Mouse (Mus musculus): Measurements from ENCODE around the gene Tnfrsf13b. TPM values are rescaled to one million over a fixed set of nuclear protein-coding genes. Genes with fewer than 3 reads are reported as not detected.

Tnfrsf13b gene
- total RNA-seq (2021), result 1 to 10 TPM; 1.2 to 1.4 TPM
- long read RNA-seq, experiment 1, partial matches to known transcripts, result 0 of 3 reads
- long read RNA-seq, experiment 1, other reads (novel, unspliced or antisense), result 0 of 3 reads
- long read RNA-seq, experiment 2, partial matches to known transcripts, result 0 of 3 reads
- long read RNA-seq, experiment 2, other reads (novel, unspliced or antisense), result 0 of 3 reads

DNA sequence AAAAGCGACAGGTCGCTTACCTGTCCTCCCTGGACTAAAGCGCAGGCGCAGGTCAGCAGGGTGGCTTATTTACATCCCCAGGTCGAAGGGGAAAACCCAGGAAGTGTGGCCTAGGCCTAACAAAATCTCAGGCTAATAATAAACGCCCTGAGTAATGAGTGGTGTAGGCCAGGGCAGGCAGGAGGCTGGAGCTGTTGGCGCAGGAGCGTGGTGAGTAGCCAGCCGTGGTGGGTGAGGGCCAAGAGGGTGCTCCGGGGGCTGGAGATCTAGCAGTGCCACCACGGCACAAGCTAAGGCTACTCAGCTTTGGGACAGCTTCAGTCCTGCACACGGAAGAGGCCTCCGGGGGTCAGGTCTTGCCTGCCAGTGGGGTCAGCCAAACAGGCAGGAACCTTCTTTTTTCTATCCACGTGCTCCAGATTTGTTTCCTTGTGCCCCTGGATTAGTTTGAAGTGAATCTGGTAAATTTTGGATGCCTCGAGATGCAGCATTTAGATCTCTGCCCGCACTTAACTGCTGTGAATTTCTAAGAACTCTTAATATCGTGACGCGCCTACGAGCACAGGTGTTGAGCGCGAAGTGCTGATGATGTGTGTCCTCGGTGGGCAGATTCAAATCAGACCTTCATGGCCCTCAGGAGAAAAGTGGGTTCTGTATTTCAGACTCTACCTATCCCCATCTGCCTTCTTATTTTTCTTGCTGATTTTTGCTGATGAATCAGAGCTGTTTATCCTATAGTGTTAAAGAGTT is at the start of gene Tnfrsf13b:
Gene Tnfrsf13b, plus strand, starts transcription at position 150 of the 750 bp plus-strand sequence.
- no peak for DNase-seq (ENCODE audit: extremely low spot score in 1 of 2, low spot score in 2 of 2)
- intact Hi-C loops (cut with DNase I), result no loop called here
- no peak for TF ChIP-seq CTCF (IDR thresholded peaks at IDR 0.05)
- Histone ChIP-seq H3K4me3 (no peak within 1 kb of the TSS), H3K27ac (no peak within 1 kb of the TSS)

DNA sequence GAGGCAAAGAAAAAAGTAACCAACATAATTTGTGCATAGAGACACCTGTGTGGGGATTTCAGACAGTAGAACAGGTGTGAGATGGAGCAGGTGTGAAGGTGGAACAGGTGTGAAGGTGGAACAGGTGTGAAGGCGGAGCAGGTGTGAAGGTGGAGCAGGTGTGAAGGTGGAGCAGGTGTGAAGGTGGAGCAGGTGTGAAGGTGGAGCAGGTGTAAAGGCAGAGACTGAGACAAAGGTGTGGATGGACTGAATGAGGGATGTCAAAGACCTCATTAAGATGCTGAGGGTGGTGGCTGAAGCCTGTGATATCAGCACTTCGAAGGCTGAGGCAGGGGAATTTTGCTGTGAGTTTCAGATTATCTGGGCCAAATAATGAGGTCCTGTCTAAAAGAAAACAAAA is 44.9 kb upstream of the Tnfrsf13b start:
- Histone ChIP-seq H3K27ac (no peak overlapping the region), H3K4me3 (no peak overlapping the region)
- no peak for TF ChIP-seq CTCF (IDR thresholded peaks at IDR 0.05)
- DNase-seq (ENCODE audit: extremely low spot score in 1 of 2, low spot score in 2 of 2), result no peak
- intact Hi-C loops (cut with DNase I), result no loop called here

DNA sequence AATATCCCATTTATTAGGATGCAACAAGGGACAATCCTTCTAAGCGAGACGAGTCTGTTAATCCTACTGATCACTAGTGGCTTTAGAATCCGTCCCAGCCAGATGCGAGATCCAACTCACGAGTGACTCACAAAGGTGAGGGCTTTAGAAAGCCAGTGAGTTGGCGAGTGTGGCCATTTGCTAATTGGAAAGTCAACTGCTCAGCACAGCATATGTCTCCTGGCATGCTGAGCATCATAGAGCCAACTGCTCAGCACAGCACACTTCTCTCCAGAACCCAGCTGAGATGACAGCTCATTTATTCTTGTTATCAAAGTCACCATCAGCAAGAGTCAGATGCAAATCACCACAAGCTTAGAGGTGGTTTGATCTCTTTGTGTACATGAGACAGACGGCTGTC is 36.4 kb upstream of the Tnfrsf13b start:
- intact Hi-C loops (cut with DNase I), result loop anchor here (5.0 kb wide), 1 partner anchor 48 kb away; no protein-coding TSS in a partner anchor
- no peak for DNase-seq (ENCODE audit: extremely low spot score in 1 of 2, low spot score in 2 of 2)
- Histone ChIP-seq H3K4me3 (no peak overlapping the region), H3K27ac (no peak overlapping the region)
- no peak for TF ChIP-seq CTCF (IDR thresholded peaks at IDR 0.05)

DNA sequence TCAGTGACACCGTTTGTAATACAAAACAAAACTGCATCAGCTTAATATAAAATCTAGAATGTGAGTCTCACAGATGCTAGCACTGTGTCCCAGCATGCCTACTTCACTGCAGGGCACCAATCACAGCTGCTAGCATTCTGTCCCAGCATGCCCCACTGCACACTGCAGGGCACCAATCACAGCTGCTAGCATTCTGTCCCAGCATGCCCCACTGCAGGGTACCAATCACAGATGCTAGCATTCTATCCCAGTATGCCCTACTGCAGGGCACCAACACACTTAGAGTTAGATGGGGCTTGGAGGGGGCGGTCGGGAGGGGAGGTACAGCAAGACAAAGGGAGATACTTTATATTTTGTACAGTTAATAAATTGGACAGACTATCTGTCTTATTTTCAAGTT is 35.4 kb upstream of the Tnfrsf13b start:
- intact Hi-C loops (cut with DNase I), result loop anchor here (1.0 to 5.0 kb wide), 2 partner anchors 49 to 137 kb away; no protein-coding TSS in a partner anchor
- no peak for TF ChIP-seq CTCF (IDR thresholded peaks at IDR 0.05)
- DNase-seq (ENCODE audit: extremely low spot score in 1 of 2, low spot score in 2 of 2), result no peak

DNA sequence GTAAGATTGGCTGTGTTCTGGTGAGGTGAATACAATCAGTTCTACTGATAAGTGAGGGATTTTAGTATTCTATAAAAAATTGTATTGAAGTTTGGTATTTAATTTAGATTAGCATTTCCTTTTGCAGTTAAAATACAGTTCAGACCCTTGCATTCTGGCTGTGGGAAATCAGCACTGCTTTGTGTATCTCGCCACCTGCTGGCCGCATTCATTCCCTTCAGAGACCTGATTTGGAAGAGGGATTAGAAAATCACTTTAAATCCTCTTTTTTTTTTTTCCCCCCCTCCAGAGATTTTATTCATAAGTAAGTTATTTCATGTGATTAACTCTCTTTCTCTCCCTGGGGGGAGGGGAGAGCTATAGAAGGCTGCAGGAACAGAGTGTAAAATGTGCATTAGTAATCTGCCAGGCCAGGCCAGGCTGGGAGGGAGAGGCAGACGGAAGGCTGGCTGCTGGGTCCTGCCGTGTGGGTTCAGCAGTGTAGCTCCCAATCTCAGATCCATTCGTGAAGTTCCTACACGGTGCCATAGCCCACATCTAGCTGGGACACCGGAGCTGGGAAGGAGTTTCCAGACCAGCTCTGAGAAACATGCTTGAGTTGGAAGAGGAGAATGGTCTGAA is 34.8 kb upstream of the Tnfrsf13b start:
- intact Hi-C loops (cut with DNase I), result loop anchor here (1.0 to 5.0 kb wide), 2 partner anchors 49 to 137 kb away; no protein-coding TSS in a partner anchor
- Histone ChIP-seq H3K27ac (no peak overlapping the region), H3K4me3 (no peak overlapping the region)
- DNase-seq (ENCODE audit: extremely low spot score in 1 of 2, low spot score in 2 of 2), result peak; percentile 73 to 78
- peak; percentile 90 for TF ChIP-seq CTCF (IDR thresholded peaks at IDR 0.05)

More for the DNA sequence above, 35.4 kb upstream of the Tnfrsf13b start:
- Histone ChIP-seq H3K4me3 (no peak overlapping the region), H3K27ac (no peak overlapping the region)

DNA sequence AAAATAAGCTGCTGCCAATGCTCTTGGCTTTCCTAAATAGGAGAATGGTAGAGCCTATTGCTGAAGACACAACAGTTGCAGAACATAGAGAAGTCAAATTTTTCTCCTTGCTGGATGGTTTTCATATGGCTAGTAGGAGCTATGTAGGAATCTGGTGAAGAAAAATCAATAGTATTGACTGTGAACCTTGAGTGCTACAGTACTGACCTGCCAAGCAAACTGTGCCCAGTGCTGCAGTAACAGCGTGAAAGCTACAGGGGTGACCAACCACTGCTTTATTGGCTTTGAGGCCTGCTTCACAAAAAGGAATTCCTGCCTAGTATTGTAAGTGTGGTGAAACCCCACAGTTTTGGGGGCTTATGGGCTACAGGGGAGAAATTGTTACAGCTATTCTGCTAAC is 28.5 kb upstream of the Tnfrsf13b start:
- no peak for DNase-seq (ENCODE audit: extremely low spot score in 1 of 2, low spot score in 2 of 2)
- intact Hi-C loops (cut with DNase I), result no loop called here
- no peak for TF ChIP-seq CTCF (IDR thresholded peaks at IDR 0.05)

DNA sequence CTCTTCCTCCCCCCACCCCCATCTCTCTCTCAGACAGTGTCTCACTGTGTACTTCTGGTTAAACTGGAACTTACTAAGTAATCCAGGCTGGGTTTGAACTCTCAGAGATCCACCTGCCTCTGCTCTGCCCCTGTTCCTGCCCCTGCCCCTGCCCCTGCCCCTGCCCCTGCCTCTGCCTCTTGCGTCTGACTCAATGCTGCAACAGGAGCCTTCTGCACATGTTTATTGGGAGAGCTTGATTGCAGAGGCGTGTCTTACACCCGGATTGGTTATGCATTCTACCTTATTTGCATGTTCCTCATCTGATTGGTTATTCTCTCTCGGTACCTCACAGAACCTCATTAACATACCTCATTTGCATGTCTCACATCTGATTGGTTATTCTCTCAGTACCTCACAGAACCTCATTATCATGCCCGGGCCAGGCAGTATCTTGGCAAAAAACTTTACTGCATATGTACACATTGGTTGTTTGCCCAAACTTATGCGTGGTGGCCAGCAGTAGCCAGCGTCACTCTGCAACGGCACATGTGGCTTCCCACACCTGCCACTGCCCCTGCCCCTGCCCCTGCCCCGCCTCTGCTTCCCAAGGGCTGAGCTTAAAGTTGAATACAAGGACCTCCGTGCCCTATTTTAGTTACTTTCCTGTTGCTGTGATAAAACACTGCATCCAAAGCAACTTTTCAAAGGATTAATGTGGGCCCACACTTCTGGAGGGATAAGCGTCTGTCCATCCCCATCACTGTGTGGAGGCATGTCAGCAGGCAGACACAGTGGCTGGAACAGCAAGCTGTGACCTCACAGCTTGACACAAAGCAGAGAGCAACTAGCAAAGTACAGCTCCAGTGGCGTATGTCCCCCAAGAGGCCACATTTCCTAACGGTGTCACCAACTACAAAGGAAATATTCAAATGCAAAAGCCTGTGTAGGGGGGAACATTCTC is 23.9 kb upstream of the Tnfrsf13b start:
- intact Hi-C loops (cut with DNase I), result loop anchor here (10.0 kb wide), 1 partner anchor 402 kb away; the partner anchor contains the start of gene B9d1
- Histone ChIP-seq H3K27ac (no peak overlapping the region), H3K4me3 (no peak overlapping the region)
- TF ChIP-seq CTCF (IDR thresholded peaks at IDR 0.05), result no peak
- no peak for DNase-seq (ENCODE audit: extremely low spot score in 1 of 2, low spot score in 2 of 2)

More for the DNA sequence above, 28.5 kb upstream of the Tnfrsf13b start:
- no peak overlapping the region for H3K4me3 ChIP-seq
- no peak overlapping the region for H3K27ac ChIP-seq

DNA sequence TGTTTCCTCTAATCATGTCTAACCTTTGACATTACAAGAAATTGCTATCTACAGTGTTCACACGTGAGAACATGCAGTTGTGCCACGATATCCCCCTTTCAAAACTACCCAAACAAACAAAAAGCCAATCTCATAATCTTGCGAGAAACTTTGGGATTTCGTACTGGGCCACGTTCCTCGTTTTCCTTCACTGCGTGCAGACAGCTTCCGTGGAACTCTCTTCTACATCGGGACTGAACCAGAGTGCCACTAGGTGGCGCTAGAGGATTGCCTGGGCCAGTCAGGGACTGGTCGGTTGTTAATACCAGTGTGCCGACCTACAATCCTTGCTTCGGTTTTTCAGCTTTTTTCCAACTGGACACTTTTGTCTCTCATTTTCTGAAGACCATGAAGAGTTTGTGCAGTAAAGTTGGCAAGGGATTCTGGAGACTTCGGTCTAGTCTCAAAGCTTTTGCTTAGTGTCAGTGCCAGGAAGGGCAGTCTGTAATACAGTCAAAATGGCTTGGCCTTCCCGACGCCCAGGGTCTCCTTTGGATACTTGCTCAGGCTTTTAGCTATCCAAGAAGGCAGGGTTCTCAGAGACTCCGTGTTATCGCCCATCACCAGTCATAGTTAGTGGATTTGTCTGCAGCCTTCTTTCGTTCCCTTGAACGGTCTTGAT is 22.2 kb upstream of the Tnfrsf13b start:
- intact Hi-C loops (cut with DNase I), result loop anchor here (1.0 to 10.0 kb wide), 3 partner anchors 283 to 400 kb away; partner anchors contain the start of gene B9d1
- no peak overlapping the region for H3K27ac ChIP-seq

DNA sequence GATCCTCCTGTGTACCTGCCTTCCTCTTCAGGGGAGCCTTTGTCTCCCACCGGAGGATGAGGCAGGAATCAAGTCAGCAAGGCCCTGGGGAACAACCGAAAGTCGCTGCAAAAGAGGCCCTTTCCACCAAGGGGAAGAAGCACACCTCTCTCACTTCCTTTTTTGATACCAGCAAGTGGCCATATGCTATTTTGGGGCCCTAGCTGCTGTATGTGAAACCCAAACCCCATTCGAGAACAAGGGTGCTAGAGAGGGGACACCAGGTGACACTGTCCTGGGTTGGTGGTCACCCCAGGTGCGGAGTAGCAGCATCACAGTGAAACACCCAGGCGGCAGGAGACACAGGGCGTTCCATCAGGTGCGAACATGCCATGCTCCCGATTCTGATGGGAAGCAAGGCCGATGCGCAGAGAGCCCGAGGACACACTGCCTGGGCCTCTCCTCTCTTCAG is 17.6 kb upstream of the Tnfrsf13b start:
- intact Hi-C loops (cut with DNase I), result loop anchor here (5.0 to 10.0 kb wide), 2 partner anchors 33 to 396 kb away; partner anchors contain the start of gene B9d1

More for the DNA sequence above, 22.2 kb upstream of the Tnfrsf13b start:
- DNase-seq (ENCODE audit: extremely low spot score in 1 of 2, low spot score in 2 of 2), result peak; percentile 80 to 86
- peak; percentile 99 for TF ChIP-seq CTCF (IDR thresholded peaks at IDR 0.05)
- H3K4me3 ChIP-seq, result no peak overlapping the region

DNA sequence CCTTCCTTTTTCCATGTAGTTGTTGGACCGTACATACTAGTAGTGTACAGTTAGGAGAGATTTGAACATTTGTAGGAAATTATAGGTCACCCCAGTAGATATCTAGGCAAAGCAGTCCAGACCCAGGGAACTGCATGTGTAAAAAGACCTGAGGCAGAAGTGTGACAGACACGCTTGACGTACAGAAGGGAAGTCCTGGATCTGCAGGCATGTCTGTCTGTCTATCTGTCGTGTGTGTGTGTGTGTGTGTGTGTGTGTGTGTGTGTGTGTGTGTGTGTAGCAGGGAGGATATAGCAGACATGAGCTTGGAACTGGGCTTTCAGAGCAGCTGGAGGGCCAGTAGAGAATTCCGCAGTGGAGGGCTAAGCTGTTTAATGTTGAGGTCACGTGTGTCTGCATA is 16.8 kb upstream of the Tnfrsf13b start:
- DNase-seq (ENCODE audit: extremely low spot score in 1 of 2, low spot score in 2 of 2), result no peak
- no peak for TF ChIP-seq CTCF (IDR thresholded peaks at IDR 0.05)
- Histone ChIP-seq H3K27ac (no peak overlapping the region), H3K4me3 (no peak overlapping the region)
- intact Hi-C loops (cut with DNase I), result loop anchor here (5.0 to 10.0 kb wide), 2 partner anchors 33 to 395 kb away; partner anchors contain the start of gene B9d1

More for the DNA sequence above, 17.6 kb upstream of the Tnfrsf13b start:
- H3K4me3 ChIP-seq, result no peak overlapping the region
- no peak for TF ChIP-seq CTCF (IDR thresholded peaks at IDR 0.05)
- no peak overlapping the region for H3K27ac ChIP-seq
- DNase-seq (ENCODE audit: extremely low spot score in 1 of 2, low spot score in 2 of 2), result no peak
